Mouse (Mus musculus) MEL (cell line): ENCODE data around the gene Ube2g2. TPM values are rescaled to one million over a fixed set of nuclear protein-coding genes. Genes with fewer than 3 reads are reported as not detected.

Experiments used
- DNase-seq: peaks from one replicate; pipeline ENCODE4 v3.0.0; 2011; ENCODE audit warnings: low read depth, low spot score
- H3K27ac ChIP-seq: 2 replicates; pipeline ENCODE4 v1.5.1; 2012; ENCODE audit warnings: low read depth, mild to moderate bottlenecking, control low read depth, low read length, moderate library complexity; ENCODE audit not compliant: control insufficient read depth
- H3K27me3 ChIP-seq, 2 experiments: fragments of 150-350 bp in 1 of 2; sonication (generic) in 1 of 2; 2 replicates each; pipeline ENCODE4 v1.6.1; 2012; ENCODE audit warnings: low read length in 2 of 2, mild to moderate bottlenecking in 2 of 2, improper control_type of control experiment in 1 of 2, moderate library complexity in 1 of 2; ENCODE audit not compliant: insufficient read depth in 2 of 2, control insufficient read depth in 1 of 2
- H3K36me3 ChIP-seq, 2 experiments: 2 replicates each; pipeline ENCODE4 v1.6.1; 2012 to 2014; ENCODE audit warnings: low read length in 2 of 2, improper control_type of control experiment in 1 of 2, inconsistent platforms in 1 of 2, mild to moderate bottlenecking in 1 of 2; ENCODE audit not compliant: insufficient read depth in 2 of 2, control insufficient read depth in 1 of 2
- H3K4me1 ChIP-seq, 2 experiments: fragments of 150-350 bp in 1 of 2; sonication (generic) in 1 of 2; 2 replicates each; pipeline ENCODE4 v1.6.1; 2012; ENCODE audit warnings: low read length in 2 of 2, improper control_type of control experiment in 1 of 2, mild to moderate bottlenecking in 1 of 2; ENCODE audit not compliant: insufficient read depth in 2 of 2, control insufficient read depth in 1 of 2
- H3K4me3 ChIP-seq, 2 experiments: fragments of 150-350 bp in 1 of 2; sonication (generic) in 1 of 2; 2 replicates each; pipeline ENCODE4 v1.5.1; 2012; ENCODE audit warnings: low read depth in 2 of 2, low read length in 2 of 2, mild to moderate bottlenecking in 2 of 2, moderate library complexity in 2 of 2, control low read depth in 1 of 2, improper control_type of control experiment in 1 of 2; ENCODE audit not compliant: control insufficient read depth in 1 of 2, insufficient read depth in 1 of 2
- H3K79me2 ChIP-seq: 2 replicates; pipeline ENCODE4 v1.6.1; 2012; ENCODE audit warnings: mild to moderate bottlenecking, low read length, moderate library complexity; ENCODE audit not compliant: control insufficient read depth, poor library complexity, insufficient read depth
- H3K9ac ChIP-seq: 2 replicates; pipeline ENCODE4 v1.6.1; 2012; ENCODE audit warnings: low read depth, mild to moderate bottlenecking, control low read depth, low read length, moderate library complexity; ENCODE audit not compliant: control insufficient read depth, poor library complexity, severe bottlenecking
- H3K9me3 ChIP-seq: fragments of 150-350 bp; sonication (generic); replicated peaks from 2 replicates; pipeline ENCODE4 v1.6.1; 2012; ENCODE audit warnings: mild to moderate bottlenecking, low read length, improper control_type of control experiment, moderate library complexity; ENCODE audit not compliant: insufficient read depth
- CHD1 ChIP-seq: IDR thresholded peaks from 2 replicates; pipeline ENCODE4 v1.6.1; 2012; ENCODE audit warnings: low read depth, mild to moderate bottlenecking, inconsistent platforms, low read length, improper control_type of control experiment
- E2F4 ChIP-seq: IDR thresholded peaks from 2 replicates; pipeline ENCODE4 v1.6.1; 2011; ENCODE audit warnings: low read depth, low read length, improper control_type of control experiment, borderline replicate concordance
- ELF1 ChIP-seq: IDR thresholded peaks from 2 replicates; pipeline ENCODE4 v1.6.1; 2014; ENCODE audit warnings: low read depth, mild to moderate bottlenecking, inconsistent platforms, low read length, improper control_type of control experiment, moderate library complexity
- EP300 ChIP-seq, 2 experiments: IDR thresholded peaks; 2 replicates each; pipeline ENCODE4 v1.6.1; 2011; ENCODE audit warnings: improper control_type of control experiment in 2 of 2, low read length in 2 of 2, low read depth in 1 of 2, mild to moderate bottlenecking in 1 of 2
- ETS1 ChIP-seq: IDR thresholded peaks from 2 replicates; pipeline ENCODE4 v1.6.1; 2012; ENCODE audit warnings: low read depth, mild to moderate bottlenecking, inconsistent platforms, low read length, improper control_type of control experiment, moderate library complexity
- HCFC1 ChIP-seq: IDR thresholded peaks from 2 replicates; pipeline ENCODE4 v1.6.1; 2012; ENCODE audit warnings: low read depth, mild to moderate bottlenecking, inconsistent platforms, low read length, improper control_type of control experiment, moderate library complexity
- JUND ChIP-seq: IDR thresholded peaks from 2 replicates; pipeline ENCODE4 v1.6.1; 2011; ENCODE audit warnings: low read depth, mild to moderate bottlenecking, improper control_type of control experiment, low read length
- MAFK ChIP-seq: IDR thresholded peaks from 2 replicates; pipeline ENCODE4 v1.6.1; 2011; ENCODE audit warnings: low read depth, mild to moderate bottlenecking, low read length, improper control_type of control experiment, borderline replicate concordance
- MAX ChIP-seq: IDR thresholded peaks from 2 replicates; pipeline ENCODE4 v1.6.1; 2011; ENCODE audit warnings: low read length, improper control_type of control experiment
- MAZ ChIP-seq: IDR thresholded peaks from 2 replicates; pipeline ENCODE4 v1.6.1; 2012; ENCODE audit warnings: low read depth, mild to moderate bottlenecking, inconsistent platforms, low read length, improper control_type of control experiment
- MXI1 ChIP-seq: IDR thresholded peaks from 2 replicates; pipeline ENCODE4 v1.6.1; 2011; ENCODE audit warnings: mild to moderate bottlenecking, low read depth, low read length, improper control_type of control experiment
- MYC ChIP-seq: IDR thresholded peaks from 2 replicates; pipeline ENCODE4 v1.6.1; 2011; ENCODE audit warnings: low read depth, mild to moderate bottlenecking, low read length, improper control_type of control experiment, moderate library complexity
- POLR2AphosphoS5 ChIP-seq: IDR thresholded peaks from 2 replicates; pipeline ENCODE4 v1.6.1; 2012; ENCODE audit warnings: low read depth, borderline replicate concordance, mild to moderate bottlenecking, inconsistent platforms, low read length, moderate library complexity, mixed read lengths
- RCOR1 ChIP-seq: IDR thresholded peaks from 2 replicates; pipeline ENCODE4 v1.6.1; 2012; ENCODE audit warnings: low read depth, mild to moderate bottlenecking, inconsistent platforms, low read length, improper control_type of control experiment
- TAL1 ChIP-seq: IDR thresholded peaks from 2 replicates; pipeline ENCODE4 v1.6.1; 2012; ENCODE audit warnings: mild to moderate bottlenecking, inconsistent platforms, low read length, moderate library complexity, mixed read lengths
- TBP ChIP-seq: IDR thresholded peaks from 2 replicates; pipeline ENCODE4 v1.8.0; 2011; ENCODE audit warnings: low read depth, low read length, improper control_type of control experiment
- TCF12 ChIP-seq: IDR thresholded peaks from 2 replicates; pipeline ENCODE4 v1.6.1; 2014; ENCODE audit warnings: low read depth, mild to moderate bottlenecking, inconsistent platforms, low read length, improper control_type of control experiment, moderate library complexity
- USF2 ChIP-seq, 2 experiments: IDR thresholded peaks; 2 replicates each; pipeline ENCODE4 v1.6.1; 2011 to 2012; ENCODE audit warnings: improper control_type of control experiment in 2 of 2, low read length in 2 of 2, borderline replicate concordance in 1 of 2, inconsistent platforms in 1 of 2, low read depth in 1 of 2, mild to moderate bottlenecking in 1 of 2; ENCODE audit not compliant: insufficient read depth in 1 of 2
- ZC3H11A ChIP-seq: IDR thresholded peaks from 2 replicates; pipeline ENCODE4 v1.6.1; 2012; ENCODE audit warnings: low read depth, mild to moderate bottlenecking, inconsistent platforms, low read length, improper control_type of control experiment
- ZNF384 ChIP-seq: IDR thresholded peaks from 2 replicates; pipeline ENCODE4 v1.6.1; 2012; ENCODE audit warnings: low read depth, mild to moderate bottlenecking, inconsistent platforms, low read length, improper control_type of control experiment
- polyA plus RNA-seq, 2 experiments: library from polyadenylated mRNA; stranded (reverse) in 1 of 2; unstranded in 1 of 2; fragments of >175 nt in 1 of 2; fragments of >200 nt in 1 of 2; gene quantifications; 2 replicates each; pipeline versions ENCODE4 v1.2.1 to v1.2.4; 2012; ENCODE audit warnings: low replicate concordance in 2 of 2, low read depth in 1 of 2; ENCODE audit not compliant: insufficient read length in 2 of 2, insufficient read depth in 1 of 2, missing spikeins in 1 of 2
- total RNA-seq: library from RNA; depleted of rRNA; stranded (reverse); fragments of 300-350 nt; gene quantifications from 2 replicates; pipeline ENCODE4 v1.2.3, GENCODE M21; 2012

The Ube2g2 gene
- total and polyA plus RNA-seq, 3 experiments, result 62.4 to 112 TPM; not detected in 1

DNA sequence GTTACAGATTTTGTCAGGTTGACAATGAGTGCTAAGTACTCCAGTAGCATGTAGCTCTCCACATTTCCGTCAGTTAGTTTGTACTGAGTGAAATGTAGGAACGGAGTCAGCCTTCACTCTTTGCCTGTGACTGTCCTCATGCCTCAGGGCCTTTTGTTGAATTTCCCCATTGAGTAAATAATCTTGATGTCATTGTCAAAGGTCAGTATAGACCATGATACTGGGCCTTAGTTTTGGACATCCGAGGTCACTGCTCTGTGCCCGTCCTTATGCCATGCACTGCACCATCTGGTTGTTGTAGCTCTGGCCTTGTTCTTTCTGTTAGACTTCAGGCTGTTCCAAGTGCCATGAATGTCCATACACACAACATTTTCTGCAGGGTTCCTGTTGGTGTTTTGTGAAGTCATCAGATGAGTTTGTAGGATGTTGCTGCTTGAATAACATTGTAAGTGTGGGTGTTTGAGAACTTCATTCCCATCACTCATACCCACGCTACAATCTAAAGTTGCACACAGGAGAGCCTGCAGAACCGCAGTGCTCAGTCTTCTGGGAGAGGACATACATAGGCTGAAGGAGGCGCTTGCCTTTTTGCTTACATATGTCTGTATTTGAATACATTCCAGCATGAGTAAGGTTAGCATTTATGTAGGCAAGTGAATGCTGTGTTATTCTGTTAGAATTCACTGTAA, 14.3 kb downstream of the Ube2g2 start:
- Histone ChIP-seq H3K36me3 (peaks cover 0 to 20% of the 10 kb centered on the region in 2 experiments; a peak in 2 of 4 replicates), H3K9me3 (no peaks in the 10 kb centered on the region), H3K79me2 (peaks cover 3% of the 10 kb centered on the region; the same call in 1 of the 2 replicates)
- TF ChIP-seq JUND (no peak), TBP (no peak), E2F4 (no peak), USF2 (IDR thresholded peaks at IDR 0.05; ENCODE audit: borderline replicate concordance in 1 of 2, insufficient read depth in 1 of 2, low read depth in 1 of 2, low read length in 2 of 2) (no peak), MAX (no peak), TAL1 (no peak), ZC3H11A (no peak), MYC (no peak), MXI1 (no peak), ZNF384 (no peak)
- TF ChIP-seq, all 39 proteins: peak for 0
- no peak for DNase-seq
- Histone ChIP-seq H3K9ac (no peak overlapping the region), H3K4me1 (no peaks in the 10 kb centered on the region), H3K4me3 (no peak overlapping the region), H3K27ac (no peak overlapping the region), H3K27me3 (no peaks in the 10 kb centered on the region)

DNA sequence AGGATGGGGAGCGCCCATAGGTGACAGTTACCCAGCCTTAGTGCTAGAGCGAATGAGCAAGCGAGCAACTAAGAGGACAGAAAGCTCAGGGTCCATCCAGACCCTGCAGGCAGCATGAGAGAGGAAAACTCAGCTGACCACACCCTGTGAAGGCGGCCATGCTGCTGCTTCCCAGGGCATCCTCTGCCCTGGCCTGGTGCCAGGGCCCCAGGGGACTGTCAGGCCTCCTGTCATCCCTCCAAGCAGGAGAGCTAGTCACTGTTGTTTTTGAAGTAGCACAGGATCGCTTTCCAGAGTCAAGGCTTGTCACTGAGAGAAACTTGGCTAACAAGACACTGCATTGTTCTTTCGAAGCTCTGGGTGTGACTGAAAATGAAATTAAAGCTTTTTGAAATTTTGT, 16.9 kb downstream of the Ube2g2 start:
- H3K9me3 ChIP-seq, result no peaks in the 10 kb centered on the region

DNA sequence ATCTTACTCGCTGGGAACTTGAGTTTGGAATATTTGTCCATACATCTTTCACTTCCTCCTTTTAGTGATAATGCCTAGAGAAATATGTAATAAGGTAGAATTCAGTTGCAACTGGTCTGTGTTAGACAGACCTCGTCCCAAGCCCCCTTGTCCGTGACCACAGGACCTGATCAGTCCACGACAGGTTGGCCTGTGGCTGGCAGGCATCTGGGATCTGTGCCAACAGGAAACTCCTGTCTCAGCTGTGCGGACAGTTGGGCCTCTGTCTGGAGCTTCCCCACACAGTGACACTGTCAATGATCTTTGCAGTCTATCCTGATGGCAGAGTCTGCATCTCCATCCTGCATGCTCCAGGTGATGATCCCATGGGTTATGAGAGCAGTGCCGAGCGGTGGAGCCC, 21.1 kb downstream of the Ube2g2 start:
- H3K36me3 ChIP-seq, result peaks cover 0 to 17% of the 10 kb centered on the region in 2 experiments; a peak in 2 of 4 replicates
- no peak overlapping the region for H3K4me3 ChIP-seq

More for the DNA sequence above, 16.9 kb downstream of the Ube2g2 start:
- Histone ChIP-seq H3K4me1 (no peaks in the 10 kb centered on the region; a peak in 1 of 4 replicates), H3K36me3 (peaks cover 0 to 18% of the 10 kb centered on the region in 2 experiments; a peak in 2 of 4 replicates), H3K27me3 (no peaks in the 10 kb centered on the region), H3K9ac (no peak overlapping the region), H3K27ac (no peak overlapping the region), H3K4me3 (no peak overlapping the region), H3K79me2 (peaks cover 3% of the 10 kb centered on the region; the same call in 1 of the 2 replicates)
- no peak for DNase-seq
- no peak for TF ChIP-seq MAFK
- TF ChIP-seq E2F4, result no peak
- no peak for TF ChIP-seq RCOR1
- TF ChIP-seq MAX, result no peak
- no peak for TF ChIP-seq MAZ

More for the DNA sequence above, 21.1 kb downstream of the Ube2g2 start:
- Histone ChIP-seq H3K4me1 (no peaks in the 10 kb centered on the region; a peak in 1 of 4 replicates), H3K9ac (no peak overlapping the region), H3K27ac (no peak overlapping the region), H3K9me3 (no peaks in the 10 kb centered on the region), H3K79me2 (no peaks in the 10 kb centered on the region), H3K27me3 (no peaks in the 10 kb centered on the region)
- no peak for DNase-seq
- TF ChIP-seq ELF1 (no peak), HCFC1 (no peak), EP300 (IDR thresholded peaks at IDR 0.05; ENCODE audit: low read depth in 1 of 2, low read length in 2 of 2) (0 out of 4 replicates have a peak, but pooled peaks of 1 of the 2 experiments have one; percentile 21), CHD1 (no peak), JUND (no peak), TCF12 (0 out of 2 replicates have a peak, but pooled peaks have one; percentile 13), ETS1 (0 out of 2 replicates have a peak, but pooled peaks have one; percentile 32), TAL1 (peak; percentile 61), POLR2AphosphoS5 (no peak)
